Mouse (Mus musculus) hindbrain, embryonic 15.5 days (tissue): ENCODE results near the gene Mgat4b. TPM values are rescaled to one million over a fixed set of nuclear protein-coding genes. Genes with fewer than 3 reads are reported as not detected.

ENCODE experiments used
- ATAC-seq: fragments of 200-750 bp; cut with Nextera tagmentation; 2 replicates; pipeline ENCODE4 v1.8.0; 2017; ENCODE audit warnings: low read depth, moderate number of reproducible peaks, moderate TSS enrichment; ENCODE audit not compliant: low FRiP score
- H3K27ac ChIP-seq: fragments of 300-500 bp; sonication (generic); replicated peaks from 2 replicates; pipeline ENCODE4 v1.5.1; 2015; ENCODE audit warnings: mild to moderate bottlenecking, inconsistent platforms
- H3K27me3 ChIP-seq: fragments of 300-500 bp; sonication (generic); 2 replicates; pipeline ENCODE4 v1.6.1; 2015; ENCODE audit warnings: control low read depth, inconsistent platforms
- H3K36me3 ChIP-seq: fragments of 300-500 bp; sonication (generic); 2 replicates; pipeline ENCODE4 v1.6.1; 2015; ENCODE audit warnings: control low read depth, inconsistent platforms
- H3K4me1 ChIP-seq: fragments of 300-500 bp; sonication (generic); replicated peaks from 2 replicates; pipeline ENCODE4 v1.6.1; 2015; ENCODE audit warnings: control low read depth, inconsistent platforms
- H3K4me2 ChIP-seq: fragments of 300-500 bp; sonication (generic); 2 replicates; pipeline ENCODE4 v1.6.1; 2015; ENCODE audit warnings: moderate library complexity, mild to moderate bottlenecking, inconsistent platforms
- H3K4me3 ChIP-seq: fragments of 300-500 bp; sonication (generic); 2 replicates; pipeline ENCODE4 v1.5.1; 2015; ENCODE audit warnings: mild to moderate bottlenecking, inconsistent platforms
- H3K9ac ChIP-seq: fragments of 300-500 bp; sonication (generic); 2 replicates; pipeline ENCODE4 v1.6.1; 2015; ENCODE audit warnings: inconsistent platforms
- H3K9me3 ChIP-seq: fragments of 300-500 bp; sonication (generic); 2 replicates; pipeline ENCODE4 v1.6.1; 2016; ENCODE audit warnings: control low read depth, inconsistent platforms
- WGBS: fragments of 180-500 bp; shearing (Covaris S2); methylation state at CpG from one replicate; pipeline ENCODE4 v1.1.7; 2015; 5-methylcytosine and 5-hydroxymethylcytosine counted together
- polyA plus RNA-seq: library from polyadenylated mRNA; unstranded; fragments of >200 nt; fragmentation: Nextera tagmentation; extraction: Ambion mirVana; gene quantifications from 2 replicates; pipeline ENCODE4 v1.2.1, GENCODE M21; 2015

Mgat4b gene
- polyA plus RNA-seq, 1 experiment from 2014 or later, result 69.2 TPM

GRCm38 (mm10) chr11:50265931-50266330, 55.2 kb downstream of the Mgat4b start:
- ATAC-seq, result no peak
- WGBS, result 82% methylated on average over 8 of the region's 8 CpGs
- Histone ChIP-seq H3K9me3 (no peaks in the 10 kb centered on the region), H3K27me3 (no peaks in the 10 kb centered on the region), H3K4me3 (no peak overlapping the region), H3K4me2 (no peak overlapping the region), H3K9ac (no peak overlapping the region), H3K36me3 (peaks cover 51% of the 10 kb centered on the region), H3K27ac (no peak overlapping the region), H3K4me1 (no peaks in the 10 kb centered on the region)

GRCm38 (mm10) chr11:50266997-50267396, 56.3 kb downstream of the Mgat4b start:
- Histone ChIP-seq H3K4me3 (no peak overlapping the region), H3K9me3 (no peaks in the 10 kb centered on the region), H3K4me2 (no peak overlapping the region), H3K27ac (no peak overlapping the region), H3K27me3 (no peaks in the 10 kb centered on the region), H3K4me1 (no peaks in the 10 kb centered on the region), H3K36me3 (peaks cover 42% of the 10 kb centered on the region), H3K9ac (no peak overlapping the region)
- ATAC-seq, result no peak
- WGBS, result 95% methylated on average over 3 of the region's 3 CpGs

DNA sequence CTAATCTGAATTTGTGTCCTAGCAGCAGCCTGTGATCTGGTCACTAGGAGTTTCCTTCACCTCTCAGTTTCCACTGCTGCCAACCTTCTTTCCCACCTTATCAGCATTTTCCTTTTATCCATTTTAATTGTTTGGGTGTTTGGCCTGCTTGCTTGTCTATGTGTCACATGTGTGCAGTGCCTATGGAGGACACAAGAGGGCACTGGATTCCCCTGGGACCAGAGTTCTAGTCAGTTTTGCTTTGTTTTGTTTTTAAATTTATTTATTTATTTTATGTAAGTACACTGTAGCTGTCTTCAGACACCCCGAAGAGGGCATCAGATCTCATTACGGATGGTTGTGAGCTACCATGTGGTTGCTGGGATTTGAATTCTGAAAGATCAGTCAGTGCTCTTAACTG, 58.5 kb downstream of the Mgat4b start:
- no peaks in the 10 kb centered on the region for H3K27me3 ChIP-seq
- no peak for ATAC-seq
- WGBS, result 83% methylated on average over 2 of the region's 2 CpGs
- H3K4me2 ChIP-seq, result no peak overlapping the region
- no peak overlapping the region for H3K9ac ChIP-seq
- H3K9me3 ChIP-seq, result no peaks in the 10 kb centered on the region
- H3K4me3 ChIP-seq, result no peak overlapping the region
- no peaks in the 10 kb centered on the region for H3K4me1 ChIP-seq
- no peak overlapping the region for H3K27ac ChIP-seq
- H3K36me3 ChIP-seq, result peaks cover 28% of the 10 kb centered on the region

DNA sequence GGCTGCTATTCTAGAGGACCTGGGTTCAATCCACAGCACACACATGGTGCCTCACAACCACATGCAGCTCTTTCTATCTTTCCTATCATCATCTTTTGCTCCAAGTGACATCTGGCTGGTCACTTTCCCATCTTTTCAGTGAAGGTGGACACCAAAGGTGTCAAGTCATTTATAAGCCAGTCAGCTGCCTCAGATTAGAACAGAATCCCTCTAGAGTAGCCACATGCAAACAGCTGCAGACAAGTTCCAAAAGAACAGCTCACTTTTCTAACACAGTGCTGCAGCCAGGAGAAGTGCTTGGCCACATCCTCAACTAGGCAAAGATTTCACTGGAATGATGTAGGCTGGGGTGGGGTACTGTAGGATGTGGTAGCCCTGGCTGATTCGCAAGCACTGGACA, 59.2 kb downstream of the Mgat4b start:
- Histone ChIP-seq H3K9me3 (no peaks in the 10 kb centered on the region), H3K9ac (no peak overlapping the region), H3K4me3 (no peak overlapping the region), H3K4me1 (no peaks in the 10 kb centered on the region), H3K36me3 (peaks cover 21% of the 10 kb centered on the region), H3K27ac (no peak overlapping the region), H3K27me3 (no peaks in the 10 kb centered on the region), H3K4me2 (no peak overlapping the region)
- WGBS, result 100% methylated on average over 1 of the region's 1 CpGs
- ATAC-seq, result no peak

DNA sequence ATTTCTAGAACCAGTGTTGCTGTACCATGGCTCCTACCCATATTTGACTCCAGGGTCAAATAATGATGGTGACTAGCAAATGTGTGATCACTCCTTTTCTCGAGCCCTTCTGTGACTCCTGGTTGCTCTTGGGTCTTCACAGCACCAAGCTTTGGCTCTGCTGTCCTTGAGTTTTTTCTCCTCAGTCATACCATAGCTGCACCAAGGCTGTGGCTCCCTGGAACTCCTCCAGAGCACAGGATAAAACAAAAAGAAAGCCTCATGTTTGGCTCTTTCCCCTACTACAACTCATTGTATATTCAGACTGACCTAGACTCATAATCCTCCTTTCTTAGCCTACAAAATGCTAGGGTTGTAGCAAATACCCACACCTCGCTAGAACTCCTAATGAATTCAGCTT, 62.1 kb downstream of the Mgat4b start:
- 80% methylated on average over 2 of the region's 2 CpGs for WGBS
- H3K9me3 ChIP-seq, result no peaks in the 10 kb centered on the region
- H3K4me1 ChIP-seq, result 0 out of 2 replicates have a peak, but pooled peaks cover 4% of the 10 kb centered on the region
- no peaks in the 10 kb centered on the region for H3K27me3 ChIP-seq
- no peak for ATAC-seq
- no peak overlapping the region for H3K4me2 ChIP-seq
- no peak overlapping the region for H3K9ac ChIP-seq
- no peak overlapping the region for H3K27ac ChIP-seq
- no peak overlapping the region for H3K4me3 ChIP-seq
- H3K36me3 ChIP-seq, result no peaks in the 10 kb centered on the region

DNA sequence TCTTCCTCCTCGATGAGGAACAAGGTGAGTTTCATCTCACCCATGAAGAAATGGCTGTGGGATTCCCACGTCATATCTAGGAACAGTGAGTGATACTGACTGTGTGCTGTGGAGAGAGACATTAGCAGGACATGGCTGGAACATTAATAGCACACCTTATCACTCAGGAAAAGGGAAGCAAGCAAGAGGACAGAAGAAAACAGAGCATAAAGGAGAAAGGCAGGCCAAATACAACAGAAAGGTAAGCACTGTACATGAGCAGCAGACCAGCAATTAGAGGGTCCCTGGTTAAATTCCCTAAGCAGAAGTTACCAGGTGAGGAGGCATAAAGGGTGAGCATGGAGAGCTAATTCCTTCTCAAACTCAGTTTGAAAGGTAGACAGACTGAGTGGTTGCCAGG, 64.4 kb downstream of the Mgat4b start:
- Histone ChIP-seq H3K4me2 (no peak overlapping the region), H3K9me3 (no peaks in the 10 kb centered on the region), H3K27ac (no peak overlapping the region), H3K4me1 (0 out of 2 replicates have a peak, but pooled peaks cover 4% of the 10 kb centered on the region), H3K27me3 (no peaks in the 10 kb centered on the region), H3K36me3 (no peaks in the 10 kb centered on the region), H3K9ac (no peak overlapping the region), H3K4me3 (no peak overlapping the region)
- 98% methylated on average over 2 of the region's 2 CpGs for WGBS
- no peak for ATAC-seq

DNA sequence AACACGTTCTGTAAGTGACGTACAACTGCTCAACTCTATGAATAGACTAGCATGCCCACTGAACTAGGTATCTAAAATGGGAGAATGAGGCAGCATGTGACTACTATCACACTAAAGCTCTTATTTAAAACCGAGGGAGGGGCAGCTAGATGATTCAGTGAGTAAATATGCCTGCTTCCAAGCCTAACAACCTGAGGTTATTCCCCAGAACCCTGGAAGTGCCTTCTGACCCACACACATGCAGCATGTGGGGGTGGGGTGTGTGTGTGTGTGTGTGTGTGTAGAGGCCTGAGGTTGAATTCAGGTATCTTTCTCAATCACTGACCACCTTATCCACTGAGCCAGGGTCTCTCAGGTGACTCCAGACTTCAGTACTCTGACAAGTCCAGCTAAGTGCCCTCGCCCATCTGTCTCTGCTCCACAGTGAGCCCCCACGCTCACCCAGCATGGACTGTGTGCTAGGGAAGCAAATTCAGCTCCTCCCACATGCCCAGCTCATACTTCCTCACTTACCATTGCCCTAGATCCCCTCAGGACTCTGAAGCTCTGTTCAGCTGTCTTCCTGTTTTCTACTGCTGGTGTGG, 65.0 kb downstream of the Mgat4b start:
- Histone ChIP-seq H3K36me3 (0 out of 2 replicates have a peak, but pooled peaks cover 1% of the 10 kb centered on the region), H3K9me3 (no peaks in the 10 kb centered on the region), H3K4me2 (no peak overlapping the region), H3K27me3 (no peaks in the 10 kb centered on the region), H3K9ac (no peak overlapping the region), H3K27ac (no peak overlapping the region), H3K4me1 (0 out of 2 replicates have a peak, but pooled peaks cover 4% of the 10 kb centered on the region), H3K4me3 (no peak overlapping the region)
- ATAC-seq, result 0 out of 2 replicates have a peak, but pooled peaks have one; percentile 47
- 83% methylated on average over 5 of the region's 5 CpGs for WGBS

DNA sequence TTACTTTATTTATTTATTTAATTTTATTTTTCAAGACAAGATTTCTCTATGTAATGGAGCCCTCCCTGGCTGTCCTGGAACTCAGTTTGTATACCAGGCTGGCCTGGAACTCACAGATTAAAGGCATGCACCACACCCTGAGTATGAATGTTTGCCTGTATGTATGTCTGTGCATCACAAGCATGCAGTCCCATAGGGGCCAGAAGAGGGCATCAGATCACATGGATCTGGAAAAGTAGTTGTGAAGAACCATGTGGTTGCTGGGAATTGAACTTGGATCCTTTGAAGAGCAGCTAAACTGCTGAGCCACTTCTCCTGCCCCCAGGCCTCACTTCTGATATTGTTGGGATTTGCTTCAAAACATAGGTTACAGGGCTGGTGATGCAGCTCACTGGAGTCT, 66.3 kb downstream of the Mgat4b start:
- Histone ChIP-seq H3K27me3 (no peaks in the 10 kb centered on the region), H3K4me2 (no peak overlapping the region), H3K9ac (no peak overlapping the region), H3K4me1 (0 out of 2 replicates have a peak, but pooled peaks cover 4% of the 10 kb centered on the region), H3K36me3 (0 out of 2 replicates have a peak, but pooled peaks cover 6% of the 10 kb centered on the region), H3K4me3 (no peak overlapping the region), H3K9me3 (no peaks in the 10 kb centered on the region), H3K27ac (no peak overlapping the region)
- no peak for ATAC-seq

- Histone ChIP-seq H3K27me3 (no peaks in the 10 kb centered on the region), H3K4me2 (no peak overlapping the region), H3K36me3 (0 out of 2 replicates have a peak, but pooled peaks cover 7% of the 10 kb centered on the region), H3K4me3 (no peak overlapping the region), H3K9ac (no peak overlapping the region), H3K9me3 (no peaks in the 10 kb centered on the region), H3K27ac (no peak overlapping the region), H3K4me1 (0 out of 2 replicates have a peak, but pooled peaks cover 4% of the 10 kb centered on the region)
- no peak for ATAC-seq
- 82% methylated on average over 6 of the region's 6 CpGs for WGBS
Measured at GRCm38 (mm10) chr11:50277706-50278105, 67.0 kb downstream of the Mgat4b start.

DNA sequence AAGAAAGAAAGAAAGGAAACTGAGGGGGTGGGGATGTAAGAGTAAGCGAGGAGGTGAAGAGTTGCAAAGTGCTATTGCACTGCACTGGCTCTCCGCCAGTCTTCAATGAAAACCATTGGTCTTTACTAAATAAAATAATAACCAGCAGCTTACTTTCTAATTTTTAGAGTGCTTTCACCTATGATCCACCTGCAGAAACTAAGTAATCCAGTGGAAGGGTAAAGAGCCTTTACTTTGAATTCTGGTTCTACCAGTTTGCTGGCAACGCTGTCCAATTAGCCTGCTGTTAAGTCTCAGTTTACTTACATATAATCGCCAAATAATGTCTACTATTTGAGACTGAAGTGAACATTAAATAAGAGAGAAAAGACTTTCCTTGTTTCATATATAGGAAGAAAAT, 68.3 kb downstream of the Mgat4b start:
- ATAC-seq, result no peak
- H3K27ac ChIP-seq, result no peak overlapping the region
- no peak overlapping the region for H3K4me2 ChIP-seq
- 0 out of 2 replicates have a peak, but pooled peaks cover 4% of the 10 kb centered on the region for H3K4me1 ChIP-seq
- H3K4me3 ChIP-seq, result no peak overlapping the region
- H3K9me3 ChIP-seq, result no peaks in the 10 kb centered on the region
- H3K27me3 ChIP-seq, result no peaks in the 10 kb centered on the region
- 89% methylated on average over 4 of the region's 4 CpGs for WGBS
- no peak overlapping the region for H3K9ac ChIP-seq
- H3K36me3 ChIP-seq, result 0 out of 2 replicates have a peak, but pooled peaks cover 9% of the 10 kb centered on the region

DNA sequence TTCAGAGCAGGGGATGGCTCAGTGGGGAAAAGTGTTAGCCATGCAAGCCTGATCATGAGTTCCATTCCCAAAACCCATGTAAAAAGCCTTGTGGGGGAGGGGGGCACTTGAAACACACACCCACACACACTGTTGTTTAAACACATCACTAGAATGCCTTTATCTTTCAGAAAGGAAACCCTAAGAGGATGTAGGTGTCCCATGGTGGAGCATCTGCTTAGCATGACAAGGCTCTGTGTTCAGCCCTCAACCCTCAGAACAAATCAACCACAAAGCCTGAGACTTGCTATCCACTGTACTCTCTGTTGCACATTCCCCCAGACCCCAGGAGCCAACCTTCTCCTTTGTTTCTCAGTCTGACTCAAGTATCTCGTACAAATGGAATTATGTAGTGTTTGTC, 69.4 kb downstream of the Mgat4b start:
- H3K36me3 ChIP-seq, result 0 out of 2 replicates have a peak, but pooled peaks cover 9% of the 10 kb centered on the region
- no peak overlapping the region for H3K4me2 ChIP-seq
- no peaks in the 10 kb centered on the region for H3K27me3 ChIP-seq
- H3K9me3 ChIP-seq, result no peaks in the 10 kb centered on the region
- no peak overlapping the region for H3K4me3 ChIP-seq
- ATAC-seq, result no peak
- H3K27ac ChIP-seq, result no peak overlapping the region
- H3K9ac ChIP-seq, result no peak overlapping the region
- 80% methylated on average over 1 of the region's 1 CpGs for WGBS
- 0 out of 2 replicates have a peak, but pooled peaks cover 4% of the 10 kb centered on the region for H3K4me1 ChIP-seq
